Mouse (Mus musculus) embryonic facial prominence, embryonic 15.5 days (tissue): ENCODE measurements around the gene Evc2. TPM values are rescaled to one million over a fixed set of nuclear protein-coding genes. Genes with fewer than 3 reads are reported as not detected.

Experiments used
- ATAC-seq: fragments of 200-750 bp; cut with Nextera tagmentation; 2 replicates; pipeline ENCODE4 v1.8.0; 2017; ENCODE audit warnings: low read depth, moderate TSS enrichment; ENCODE audit not compliant: insufficient number of reproducible peaks, low FRiP score, low TSS enrichment
- H3K27ac ChIP-seq: fragments of 300-500 bp; sonication (generic); replicated peaks from 2 replicates; pipeline ENCODE4 v1.5.1; 2015; ENCODE audit warnings: mild to moderate bottlenecking, inconsistent platforms
- H3K27me3 ChIP-seq: fragments of 300-500 bp; sonication (generic); 2 replicates; pipeline ENCODE4 v1.6.1; 2015; ENCODE audit warnings: inconsistent platforms
- H3K36me3 ChIP-seq: fragments of 300-500 bp; sonication (generic); 2 replicates; pipeline ENCODE4 v1.6.1; 2015; ENCODE audit warnings: mild to moderate bottlenecking, inconsistent platforms
- H3K4me1 ChIP-seq: fragments of 300-500 bp; sonication (generic); 2 replicates; pipeline ENCODE4 v1.6.1; 2015; ENCODE audit warnings: inconsistent platforms
- H3K4me2 ChIP-seq: fragments of 300-500 bp; sonication (generic); replicated peaks from 2 replicates; pipeline ENCODE4 v1.6.1; 2015; ENCODE audit warnings: mild to moderate bottlenecking, inconsistent platforms
- H3K4me3 ChIP-seq: fragments of 300-500 bp; sonication (generic); replicated peaks from 2 replicates; pipeline ENCODE4 v1.5.1; 2015; ENCODE audit warnings: mild to moderate bottlenecking, inconsistent platforms
- H3K9ac ChIP-seq: fragments of 300-500 bp; sonication (generic); 2 replicates; pipeline ENCODE4 v1.6.1; 2015; ENCODE audit warnings: inconsistent platforms
- H3K9me3 ChIP-seq: fragments of 300-500 bp; sonication (generic); replicated peaks from 2 replicates; pipeline ENCODE4 v1.6.1; 2016; ENCODE audit warnings: inconsistent platforms
- WGBS: fragments of 180-500 bp; shearing (Covaris S2); methylation state at CpG from one replicate; pipeline ENCODE4 v1.1.7; 2015; 5-methylcytosine and 5-hydroxymethylcytosine counted together
- polyA plus RNA-seq: library from polyadenylated mRNA; unstranded; fragments of >200 nt; fragmentation: Nextera tagmentation; extraction: Ambion mirVana; gene quantifications from 2 replicates; pipeline ENCODE4 v1.2.1, GENCODE M21; 2015

Gene Evc2
- polyA plus RNA-seq, 1 experiment from 2014 or later, result 24.5 TPM

DNA sequence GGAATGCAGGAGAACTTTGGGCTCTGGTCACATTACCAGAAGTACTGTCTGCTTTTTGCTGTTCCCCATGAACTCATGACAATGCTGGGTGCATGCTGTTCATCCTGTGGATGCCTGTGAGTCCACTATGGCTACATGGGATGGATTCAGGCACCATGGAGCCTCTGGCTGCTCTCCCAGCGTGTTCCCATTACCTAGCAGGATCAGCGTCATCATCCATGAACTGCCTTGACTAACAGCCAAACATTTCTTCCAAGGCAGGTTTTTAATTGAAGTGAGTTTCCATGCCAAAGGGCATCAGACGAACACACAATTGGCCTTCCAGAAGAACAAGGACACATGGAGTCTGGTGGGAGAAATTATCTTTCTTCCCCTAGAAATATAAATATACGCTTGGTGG lies 133.3 kb downstream of the Evc2 start:
- 77% methylated on average over 4 of the region's 4 CpGs for WGBS
- Histone ChIP-seq H3K36me3 (no peaks in the 10 kb centered on the region), H3K4me2 (no peak overlapping the region), H3K27me3 (no peaks in the 10 kb centered on the region), H3K27ac (no peak overlapping the region), H3K9me3 (no peaks in the 10 kb centered on the region), H3K9ac (no peak overlapping the region), H3K4me1 (no peaks in the 10 kb centered on the region), H3K4me3 (no peak overlapping the region)
- ATAC-seq, result no peak

DNA sequence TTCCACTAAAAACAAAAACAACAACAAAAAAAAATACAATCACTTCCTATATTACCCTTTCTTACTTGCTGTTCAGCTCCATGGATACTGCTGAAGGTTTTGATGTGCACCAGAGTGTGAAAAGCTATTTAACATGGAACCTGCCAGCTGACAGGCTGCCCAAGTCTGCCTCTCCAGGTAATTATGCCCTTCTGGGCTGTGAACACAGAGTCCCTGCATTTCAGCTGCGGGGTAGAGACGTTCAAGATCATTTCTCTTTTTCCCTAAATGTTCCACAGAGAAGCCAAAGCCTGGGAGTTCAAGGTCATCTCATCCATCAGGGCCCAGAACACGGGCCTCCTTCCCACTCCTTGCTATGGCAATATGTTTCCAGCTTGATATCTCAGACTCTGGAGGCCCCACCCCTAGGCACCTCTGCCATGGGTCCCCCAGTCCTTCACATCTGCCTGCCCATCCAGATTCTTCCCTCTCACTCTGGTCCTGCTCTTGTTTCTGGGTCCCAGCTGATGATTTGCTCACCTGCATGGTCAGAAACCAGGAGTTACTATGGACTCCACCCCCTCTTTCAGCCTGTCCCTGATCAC lies 133.8 kb downstream of the Evc2 start:
- WGBS, result 67% methylated on average over 3 of the region's 3 CpGs
- H3K27ac ChIP-seq, result no peak overlapping the region
- no peak for ATAC-seq
- no peak overlapping the region for H3K4me2 ChIP-seq
- H3K9ac ChIP-seq, result no peak overlapping the region
- H3K27me3 ChIP-seq, result no peaks in the 10 kb centered on the region
- H3K4me3 ChIP-seq, result no peak overlapping the region
- no peaks in the 10 kb centered on the region for H3K4me1 ChIP-seq
- no peaks in the 10 kb centered on the region for H3K9me3 ChIP-seq
- H3K36me3 ChIP-seq, result no peaks in the 10 kb centered on the region

Other genes starting within 250 kb of the Evc2 start
- 15.9 and 18.5 TPM in 2 replicates for gene Crmp1, start 96.6 kb upstream of the Evc2 start, polyA plus RNA-seq
- 23.4 and 23.6 TPM in 2 replicates for gene Evc, start 1.6 kb upstream of the Evc2 start, polyA plus RNA-seq